Mouse (Mus musculus): ENCODE results near the gene Cemip.

DNA sequence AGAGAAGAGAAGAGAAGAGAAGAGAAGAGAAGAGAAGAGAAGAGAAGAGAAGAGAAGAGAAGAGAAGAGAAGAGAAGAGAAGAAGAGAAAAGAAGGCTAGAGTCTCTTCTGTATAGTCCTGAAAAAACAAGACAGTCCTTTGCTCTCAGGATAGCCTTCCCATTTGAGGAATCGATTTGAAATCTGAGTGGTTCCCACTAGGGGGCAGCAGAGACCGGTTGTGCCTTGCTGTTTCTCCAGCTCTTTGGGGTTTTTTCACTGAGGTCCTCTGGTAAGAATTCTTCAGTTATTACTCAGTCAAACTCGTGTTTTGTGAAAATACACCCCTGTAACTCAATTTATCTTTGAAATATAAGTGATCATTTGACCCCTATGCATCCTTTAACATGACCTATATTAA lies 171.7 kb downstream of the Cemip start:
- TF ChIP-seq CTCF (IDR thresholded peaks at IDR 0.05; ENCODE audit: low read depth, low read length): peak; percentile 44; the same call in 1 of the 2 replicates
- no peak for TF ChIP-seq POLR2A (IDR thresholded peaks at IDR 0.05; ENCODE audit: borderline replicate concordance, low read depth, low read length)
